Mouse (Mus musculus) right cerebral cortex, postnatal 10 days (tissue): ENCODE data around the gene Gm8126.
A peak's percentile ranks its signal among the peaks of the same experiment; 100 is the strongest.
"Not testable (repeated sequence)": the region's sequence is repeated elsewhere in the genome, so short reads cannot be mapped to it uniquely, and the experiment has no call there.

Source experiments
- DNase-seq, 2 experiments: peaks; one replicate each; pipeline ENCODE4 v3.0.0; 2021; ENCODE audit warnings: low spot score in 2 of 2

Gene Gm8126

DNA sequence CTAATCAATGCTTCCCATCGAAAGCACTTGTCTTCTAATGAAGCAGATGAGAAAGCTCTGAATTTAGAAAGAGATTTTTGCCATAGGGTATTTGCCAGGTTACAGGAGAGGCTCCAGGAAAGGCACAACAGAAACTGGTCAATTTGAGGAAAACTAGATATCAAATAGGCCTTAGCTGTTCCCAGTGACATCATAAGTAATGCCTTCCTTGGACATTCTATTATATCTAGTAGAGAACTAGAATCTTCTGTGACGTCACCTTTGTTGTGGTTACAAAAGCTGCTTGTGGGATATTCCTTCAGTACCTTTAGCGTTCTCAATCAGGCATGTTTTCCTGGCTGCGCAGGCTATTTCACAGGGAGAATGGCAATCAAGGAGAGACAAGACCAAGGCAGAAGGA is at the start of gene Gm8126:
Gm8126 (plus strand) TSS at position 301 of the 400 bp plus-strand sequence.
- not testable (repeated sequence) for DNase-seq

GRCm38 (mm10) chr14:43235204-43235603 is 23.2 kb upstream of the Gm8126 start, which contains the start of gene Gm8122:
Gene Gm8122 (minus strand): TSS chr14:43235304.
- not testable (repeated sequence) for DNase-seq

GRCm38 (mm10) chr14:43237769-43238168 is 20.7 kb upstream of the Gm8126 start:
- not testable (repeated sequence) for DNase-seq

DNA sequence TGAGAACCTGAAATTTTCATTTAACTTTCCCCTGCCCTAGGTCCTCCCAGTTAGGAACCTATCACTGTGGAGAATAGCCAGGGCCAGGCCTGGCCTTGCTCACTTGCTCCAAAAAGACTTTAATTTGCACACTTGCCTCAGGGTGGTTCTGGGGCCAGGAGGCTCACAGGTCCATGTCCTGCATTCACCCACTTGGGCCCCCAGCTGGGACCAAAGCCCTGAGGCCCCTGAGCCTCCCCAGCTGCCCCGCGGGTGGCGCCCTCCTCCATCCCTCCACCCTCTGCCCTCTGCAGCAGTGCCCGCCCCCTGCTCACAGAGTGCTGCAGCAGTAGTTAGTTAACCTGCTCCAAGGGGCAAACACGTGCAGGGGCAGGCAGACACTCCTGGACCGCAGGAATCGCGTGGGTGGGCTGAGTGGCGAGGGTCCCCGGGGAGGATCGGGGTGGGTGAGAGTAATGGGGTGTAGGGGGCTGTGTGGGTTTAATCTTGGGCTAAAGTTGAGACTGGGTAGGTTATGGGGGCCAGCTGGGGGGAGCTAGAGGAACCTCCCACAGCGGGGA is 8.8 kb upstream of the Gm8126 start:
- DNase-seq, result not testable (repeated sequence)

DNA sequence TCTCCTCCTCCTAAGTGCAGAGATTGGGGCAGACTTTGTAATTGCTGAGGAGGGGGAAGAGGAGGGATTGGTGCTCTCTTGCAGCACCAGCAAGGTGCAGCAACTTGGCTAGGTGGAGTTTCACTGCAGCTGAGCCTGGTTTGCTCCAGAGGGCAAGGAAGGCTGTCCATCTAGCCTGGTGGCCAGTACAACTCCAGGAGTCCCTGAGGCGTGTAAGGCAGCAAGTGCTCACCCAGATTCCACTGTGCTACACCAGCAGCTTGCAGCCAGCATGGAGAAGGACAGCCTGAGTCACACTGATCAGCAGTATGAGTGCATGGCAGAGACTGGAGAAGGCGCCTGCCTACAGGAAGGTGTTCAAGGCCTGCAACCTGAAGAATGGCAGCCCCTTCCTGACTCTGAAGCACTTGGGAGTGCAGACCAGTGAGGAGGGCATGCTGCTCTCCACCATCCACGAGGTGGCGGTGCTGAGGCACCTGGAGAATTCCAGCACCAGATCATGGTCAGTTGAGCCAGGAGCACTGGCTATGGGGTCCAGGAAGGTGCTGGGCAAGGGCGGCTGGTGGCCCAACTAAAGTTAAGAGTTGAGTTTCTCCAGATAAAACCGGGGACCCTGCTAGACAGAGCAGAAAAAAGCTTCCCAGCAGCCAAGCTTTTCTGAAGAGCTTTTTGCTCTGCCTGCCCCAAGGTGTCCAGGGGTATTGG is 7.7 kb upstream of the Gm8126 start:
- DNase-seq, result peak in 1 of 2 experiments; percentile 18

DNA sequence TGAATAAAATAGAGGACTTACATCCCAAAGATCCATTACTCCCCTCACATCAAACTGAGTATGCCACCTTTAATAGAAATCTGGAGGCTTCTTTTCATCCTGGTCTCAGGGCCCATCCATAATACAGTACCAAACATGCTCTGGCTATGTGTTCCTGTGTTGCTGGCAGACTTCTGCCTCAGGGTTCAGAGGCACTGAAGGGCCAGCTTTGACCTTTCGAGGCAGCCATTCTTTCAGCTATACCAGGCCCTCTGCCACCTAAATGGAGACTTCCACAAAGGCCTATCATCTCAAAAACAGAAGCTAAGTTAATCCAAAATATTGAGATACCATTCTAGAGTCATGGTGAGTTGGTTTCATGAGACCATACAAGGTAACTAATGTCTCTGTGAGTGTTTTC is 1.9 kb upstream of the Gm8126 start:
- not testable (repeated sequence) for DNase-seq

GRCm38 (mm10) chr14:43263421-43263820 is 5.0 kb downstream of the Gm8126 start:
- DNase-seq, result not testable (repeated sequence)

DNA sequence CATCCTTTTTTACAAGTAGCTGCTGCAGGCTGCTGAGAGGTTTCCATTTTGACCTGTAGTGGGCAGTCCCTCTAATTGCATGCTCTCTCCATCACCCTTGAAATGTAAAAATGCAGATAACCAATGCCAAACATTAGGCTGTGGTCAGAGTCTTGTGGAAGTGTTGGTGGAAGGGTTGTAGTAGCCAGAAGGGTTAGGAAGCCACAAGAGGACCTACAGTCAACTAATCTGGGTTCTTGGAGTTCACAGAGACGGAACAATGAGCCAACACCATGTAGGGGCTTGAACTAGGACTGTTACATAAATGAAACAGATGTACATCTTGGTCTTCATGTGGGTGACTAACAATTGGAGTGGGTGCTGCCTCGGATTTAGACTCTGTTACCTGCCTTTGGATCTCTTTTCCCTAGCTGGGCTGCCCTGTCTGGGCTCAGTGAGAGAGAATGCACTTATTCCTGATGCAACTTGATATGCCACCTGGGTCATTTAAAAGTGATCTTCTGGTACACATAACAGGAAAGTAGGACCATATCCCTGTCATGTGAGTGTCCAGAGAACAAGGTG is 10.2 kb downstream of the Gm8126 start:
- DNase-seq, result not testable (repeated sequence)

DNA sequence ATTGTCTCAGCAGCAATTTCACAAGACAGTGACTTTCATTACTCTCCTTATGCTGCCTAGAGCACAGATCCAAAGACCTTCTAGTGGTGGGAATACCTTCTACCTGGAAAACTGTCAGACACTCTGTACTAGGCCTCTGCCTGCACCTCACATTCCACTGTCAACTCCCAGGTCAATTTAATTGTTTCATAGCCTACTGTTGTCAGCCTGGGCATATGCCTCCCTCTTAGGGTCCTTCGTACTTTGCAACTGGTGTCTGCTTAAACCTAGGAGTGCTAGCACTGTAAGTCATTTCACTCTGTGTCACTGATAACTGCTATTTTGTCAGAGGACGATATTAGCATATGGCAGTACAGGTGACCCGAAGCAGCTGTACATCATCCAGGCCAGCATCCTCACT is 10.8 kb downstream of the Gm8126 start:
- not testable (repeated sequence) for DNase-seq

DNA sequence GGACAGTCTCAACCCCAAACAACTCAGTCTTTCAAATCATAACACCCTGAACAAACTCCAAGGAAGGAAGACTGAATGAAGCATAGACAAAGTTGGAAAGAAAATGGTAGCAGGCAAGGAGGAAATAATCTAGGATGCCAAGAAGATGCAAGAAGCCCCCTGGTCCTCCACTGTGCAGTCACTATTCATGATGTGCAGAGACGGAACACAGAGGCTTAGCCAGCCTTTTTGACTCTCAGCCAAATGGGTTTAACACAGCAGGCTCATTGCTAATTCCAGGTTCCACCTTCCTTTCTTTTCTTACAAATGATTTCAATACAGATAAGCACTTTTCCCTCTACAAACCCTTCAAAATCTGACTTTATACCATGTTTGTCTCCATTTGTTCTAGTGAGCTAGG is 14.7 kb downstream of the Gm8126 start:
- not testable (repeated sequence) for DNase-seq

- peak in 1 of 2 experiments; percentile 38 for DNase-seq
Measured at GRCm38 (mm10) chr14:43274986-43275511, 16.6 kb downstream of the Gm8126 start, which contains the start of gene Gm9732. Gene Gm9732 (plus strand): TSS chr14:43275036.

DNA sequence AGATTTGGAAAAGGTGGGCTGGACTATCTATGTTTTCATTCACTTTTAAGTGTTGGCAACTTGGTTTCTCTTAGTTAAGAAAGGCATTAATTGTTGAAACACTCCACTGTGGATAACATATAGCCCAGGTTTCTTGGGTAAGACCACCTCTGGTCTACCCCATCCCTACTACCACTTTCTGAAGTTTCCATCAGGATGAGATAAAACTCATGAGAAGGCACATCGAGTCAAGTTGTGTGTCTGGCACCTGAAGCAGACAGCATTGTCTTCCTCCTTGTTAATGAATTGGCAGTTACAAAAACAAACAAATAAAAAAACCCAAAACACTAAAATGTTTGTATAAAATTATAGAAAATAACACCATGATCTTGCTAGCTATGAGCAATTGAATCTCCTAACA is 17.3 kb downstream of the Gm8126 start:
- DNase-seq, result not testable (repeated sequence)

DNA sequence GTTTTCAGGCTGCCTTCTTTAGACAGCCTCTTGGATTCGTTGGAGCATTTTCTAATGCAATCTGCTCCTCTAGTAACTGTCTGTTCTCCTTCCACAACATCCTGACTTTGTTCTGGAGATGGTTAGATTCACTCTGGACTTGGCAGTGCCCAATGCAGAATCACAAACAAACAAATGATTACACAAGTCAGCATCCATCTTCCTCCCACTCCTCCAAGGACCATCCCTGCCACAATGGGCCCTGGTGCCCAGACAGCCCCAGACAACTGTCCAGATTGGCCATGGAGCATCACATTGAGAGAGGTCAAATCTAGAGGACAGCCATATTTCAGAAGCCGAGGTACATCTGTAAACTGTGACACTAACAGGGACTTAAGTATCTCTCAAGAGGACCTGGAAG is 19.0 kb downstream of the Gm8126 start:
- DNase-seq, result not testable (repeated sequence)

DNA sequence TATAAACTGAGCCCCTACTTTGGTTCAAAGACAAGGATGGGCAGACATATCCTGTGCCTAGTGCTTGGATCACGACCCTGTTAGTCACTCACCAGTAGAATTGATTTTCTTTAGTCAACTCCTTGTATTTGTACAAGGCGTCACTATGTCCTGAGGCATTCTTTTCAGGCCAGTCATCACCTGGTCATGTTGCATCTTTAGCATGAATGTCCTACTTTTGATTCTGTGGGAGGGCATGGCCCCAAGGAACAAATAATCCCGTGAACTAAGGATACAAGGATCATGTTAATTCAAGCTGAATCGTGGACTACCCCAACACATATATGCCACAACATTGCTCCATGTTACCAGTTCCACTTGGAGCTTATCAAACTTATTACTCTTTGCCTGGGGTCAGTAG is 19.7 kb downstream of the Gm8126 start:
- DNase-seq, result not testable (repeated sequence)

GRCm38 (mm10) chr14:43278681-43279080 is 20.2 kb downstream of the Gm8126 start:
- DNase-seq, result peak; percentile 64 to 74

DNA sequence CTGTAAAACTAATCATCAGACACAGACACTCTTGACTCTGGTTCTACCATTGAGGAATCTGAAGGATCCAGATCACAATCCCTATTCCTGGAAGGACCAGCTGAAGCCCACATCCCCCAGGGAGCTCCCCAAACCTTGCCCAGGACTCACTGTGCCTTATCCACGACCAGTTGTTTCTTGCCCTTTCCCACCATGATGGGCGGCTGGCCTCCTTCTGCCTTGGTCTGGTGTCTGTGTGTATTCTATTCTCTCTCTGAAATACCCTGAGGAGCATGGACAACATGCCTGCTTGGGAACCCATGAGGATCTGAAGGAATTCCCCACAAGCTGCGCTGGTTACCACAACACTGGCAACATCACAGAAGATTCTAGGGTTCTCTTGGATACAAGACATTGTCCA is 35.1 kb downstream of the Gm8126 start, which contains the start of gene Gm8127:
Gm8127 (minus strand) TSS at position 330 of the 400 bp plus-strand sequence.
- DNase-seq, result not testable (repeated sequence)
